Mouse (Mus musculus) kidney, adult 2 months (tissue): ENCODE results near the gene Rai14. TPM values are rescaled to one million over a fixed set of nuclear protein-coding genes. Genes with fewer than 3 reads are reported as not detected.
A peak's percentile ranks its signal among the peaks of the same experiment; 100 is the strongest.

Source experiments
- DNase-seq: peaks from one replicate; pipeline ENCODE4 v3.0.0; 2021
- H3K27ac ChIP-seq: fragments of 200-500 bp; 2 replicates; pipeline ENCODE4 v1.5.1; 2012; ENCODE audit warnings: low read depth, low read length, control low read depth, inconsistent platforms; ENCODE audit not compliant: insufficient read depth
- H3K27me3 ChIP-seq: fragments of 200-500 bp; replicated peaks from 2 replicates; pipeline ENCODE4 v1.6.1; 2012; ENCODE audit warnings: mild to moderate bottlenecking, moderate library complexity, low read length, inconsistent platforms; ENCODE audit not compliant: control insufficient read depth, insufficient read depth
- H3K36me3 ChIP-seq: fragments of 200-500 bp; 2 replicates; pipeline ENCODE4 v1.6.1; 2012; ENCODE audit warnings: mild to moderate bottlenecking, moderate library complexity, low read length, inconsistent platforms; ENCODE audit not compliant: control insufficient read depth, insufficient read depth
- H3K4me1 ChIP-seq: fragments of 200-500 bp; 2 replicates; pipeline ENCODE4 v1.6.1; 2011; ENCODE audit warnings: low read length; ENCODE audit not compliant: control insufficient read depth, insufficient read depth
- H3K4me3 ChIP-seq: fragments of 200-500 bp; 2 replicates; pipeline ENCODE4 v1.5.1; 2011; ENCODE audit warnings: mild to moderate bottlenecking, low read depth, low read length, control low read depth; ENCODE audit not compliant: insufficient read depth
- CTCF ChIP-seq: fragments of 200-500 bp; conservative IDR thresholded peaks from 2 replicates; pipeline ENCODE4 v1.5.1; 2011; ENCODE audit warnings: low read depth, mild to moderate bottlenecking, control low read depth, low read length, moderate library complexity, mixed read lengths; ENCODE audit not compliant: insufficient read depth, insufficient read length
- POLR2A ChIP-seq: fragments of 200-500 bp; IDR thresholded peaks from one replicate; pipeline ENCODE4 v1.6.1; 2011; ENCODE audit warnings: low read depth, low read length, control low read depth
- WGBS: fragments of 180-500 bp; shearing (Covaris S2); methylation state at CpG from one replicate; pipeline ENCODE4 v1.1.7; 2018; 5-methylcytosine and 5-hydroxymethylcytosine counted together
- polyA plus RNA-seq: library from polyadenylated mRNA; depleted of rRNA; stranded (reverse); fragments of >200 nt; gene quantifications from 2 replicates; pipeline ENCODE4 v1.2.3, GENCODE M21; 2012; rRNA removed

Gene Rai14
- polyA plus RNA-seq: 7.2 and 8.9 TPM in 2 replicates

DNA sequence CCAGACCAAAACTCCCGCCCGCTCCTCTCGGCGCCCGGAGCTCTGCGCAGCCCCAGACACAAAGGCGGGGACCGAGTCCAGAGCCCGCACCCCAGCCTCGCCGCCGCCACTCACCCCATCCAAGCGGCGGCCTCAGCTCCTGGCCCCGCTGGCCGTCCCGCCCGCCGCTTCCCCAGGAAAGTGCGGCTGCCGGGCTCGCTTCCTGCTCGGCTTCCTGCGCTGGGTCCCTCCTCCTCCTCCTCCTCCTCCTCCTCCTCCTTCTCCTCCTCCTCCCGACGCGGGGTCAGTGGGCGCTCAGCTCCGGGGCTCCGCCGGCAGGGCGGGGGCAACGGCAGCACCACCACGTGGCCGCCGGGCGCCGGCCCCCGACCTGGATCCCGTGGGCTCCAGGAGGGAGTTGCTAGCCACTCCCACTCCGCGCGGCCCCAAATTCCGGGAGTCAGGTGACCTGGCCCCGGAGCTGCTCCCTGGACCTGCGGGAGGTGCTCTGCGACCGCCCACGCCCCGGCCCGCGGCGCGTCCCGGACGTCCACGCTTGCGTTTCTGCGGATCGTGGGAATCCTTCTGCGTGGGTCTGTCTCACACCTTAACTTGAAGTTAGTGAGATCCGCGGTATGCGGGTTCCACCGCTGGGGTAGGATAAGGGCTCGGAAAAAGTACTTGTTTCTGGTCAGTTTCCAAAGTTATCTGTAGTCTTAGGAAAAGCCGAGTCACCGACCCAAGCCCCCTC is at the start of gene Rai14:
Gene Rai14, minus strand, starts transcription at position 216 of the 730 bp plus-strand sequence.
- under 1% methylated on average over 60 of the region's 68 CpGs for WGBS
- Histone ChIP-seq H3K4me3 (peak within 1 kb of the TSS; percentile 91), H3K36me3 (no peaks in the 10 kb centered on the region), H3K4me1 (0 out of 2 replicates have a peak, but pooled peaks cover 3% of the 10 kb centered on the region), H3K27ac (peak within 1 kb of the TSS; percentile 94), H3K27me3 (no peaks in the 10 kb centered on the region)
- TF ChIP-seq POLR2A (peak; percentile 23), CTCF (no peak)
- peak; percentile 95 for DNase-seq

DNA sequence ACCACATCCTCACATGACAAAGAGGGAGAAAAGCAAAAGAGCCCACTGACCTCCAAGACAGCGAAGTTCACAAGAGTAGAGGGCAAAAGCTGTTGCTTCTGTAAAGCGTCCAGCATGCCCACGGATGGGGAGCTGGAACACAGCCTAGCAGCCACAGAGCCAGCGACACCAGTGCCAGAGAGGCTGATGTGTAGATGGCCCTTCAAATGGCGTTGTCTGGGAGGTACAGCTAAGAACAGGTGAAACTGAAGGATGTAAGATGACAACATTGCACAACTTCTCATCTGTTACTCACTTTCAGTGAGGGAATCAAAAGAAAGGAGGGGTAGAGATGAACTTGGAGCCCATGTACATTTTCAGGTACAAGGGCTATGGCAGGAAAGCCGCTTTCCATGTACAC is 47.0 kb upstream of the Rai14 start:
- no peak overlapping the region for H3K4me3 ChIP-seq
- WGBS: 93% methylated on average over 6 of the region's 6 CpGs
- no peak for TF ChIP-seq POLR2A
- TF ChIP-seq CTCF: no peak
- no peak overlapping the region for H3K27ac ChIP-seq
- H3K4me1 ChIP-seq: no peaks in the 10 kb centered on the region
- H3K36me3 ChIP-seq: no peaks in the 10 kb centered on the region
- no peaks in the 10 kb centered on the region for H3K27me3 ChIP-seq
- DNase-seq: no peak

DNA sequence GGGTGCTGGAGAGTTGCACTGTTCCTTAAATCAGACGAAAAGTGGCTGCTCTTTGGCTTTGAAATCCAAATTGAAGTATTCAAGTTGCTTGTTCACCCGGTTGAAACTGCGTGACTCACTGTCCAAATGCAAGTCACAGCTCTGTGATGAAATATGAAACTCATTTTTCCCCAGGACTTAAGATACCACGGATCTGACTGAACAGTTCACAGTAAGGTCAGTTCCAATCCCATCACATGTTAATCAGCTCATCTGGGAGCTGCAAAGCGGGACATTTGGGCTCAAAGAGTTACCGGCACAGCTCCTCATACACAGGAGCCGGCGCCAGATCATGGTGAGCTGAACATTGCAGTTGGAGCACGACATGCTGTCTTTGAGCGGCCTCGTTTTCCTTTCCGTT is 45.6 kb upstream of the Rai14 start:
- 84% methylated on average over 12 of the region's 12 CpGs for WGBS
- no peaks in the 10 kb centered on the region for H3K36me3 ChIP-seq
- H3K27me3 ChIP-seq: no peaks in the 10 kb centered on the region
- TF ChIP-seq CTCF (no peak), POLR2A (no peak)
- H3K4me3 ChIP-seq: no peak overlapping the region
- no peak overlapping the region for H3K27ac ChIP-seq
- no peak for DNase-seq
- no peaks in the 10 kb centered on the region for H3K4me1 ChIP-seq

- no peaks in the 10 kb centered on the region for H3K36me3 ChIP-seq
- WGBS: 97% methylated on average over 4 of the region's 4 CpGs
- no peak for TF ChIP-seq CTCF
- TF ChIP-seq POLR2A: no peak
- no peak for DNase-seq
- H3K27me3 ChIP-seq: no peaks in the 10 kb centered on the region
- H3K27ac ChIP-seq: no peak overlapping the region
- H3K4me1 ChIP-seq: no peaks in the 10 kb centered on the region
- no peak overlapping the region for H3K4me3 ChIP-seq
Measured at GRCm38 (mm10) chr15:10759440-10759839, 45.0 kb upstream of the Rai14 start.

- Histone ChIP-seq H3K4me3 (no peak overlapping the region), H3K4me1 (no peaks in the 10 kb centered on the region), H3K27me3 (no peaks in the 10 kb centered on the region), H3K36me3 (no peaks in the 10 kb centered on the region), H3K27ac (no peak overlapping the region)
- no peak for TF ChIP-seq POLR2A
- DNase-seq: no peak
Measured at GRCm38 (mm10) chr15:10758808-10759207, 44.4 kb upstream of the Rai14 start.

GRCm38 (mm10) chr15:10751141-10751540 is 36.7 kb upstream of the Rai14 start:
- Histone ChIP-seq H3K4me1 (no peaks in the 10 kb centered on the region), H3K27me3 (no peaks in the 10 kb centered on the region), H3K36me3 (no peaks in the 10 kb centered on the region), H3K27ac (no peak overlapping the region), H3K4me3 (no peak overlapping the region)
- 82% methylated on average over 2 of the region's 2 CpGs for WGBS
- TF ChIP-seq POLR2A: no peak
- TF ChIP-seq CTCF: no peak
- no peak for DNase-seq

DNA sequence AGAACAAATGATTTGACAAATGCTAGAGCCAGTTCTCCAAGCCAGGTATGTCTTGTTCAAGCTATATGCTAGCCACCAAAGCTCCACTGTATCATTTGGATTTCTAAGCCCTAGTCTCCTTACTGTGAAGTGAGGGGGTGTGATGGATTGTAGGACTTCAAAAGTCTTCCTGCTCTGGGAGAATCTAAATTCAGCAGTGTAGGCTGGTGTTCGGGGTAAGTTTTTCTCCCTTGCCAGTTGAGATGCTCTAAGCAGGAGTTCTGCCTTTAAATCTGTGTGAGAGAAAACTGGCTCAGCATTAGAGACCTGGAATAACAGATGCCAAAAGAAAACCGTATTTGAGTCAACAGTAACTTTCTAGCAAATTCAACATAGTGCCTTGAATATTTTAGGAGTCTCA is 35.9 kb upstream of the Rai14 start:
- no peak for TF ChIP-seq CTCF
- no peak for TF ChIP-seq POLR2A
- Histone ChIP-seq H3K36me3 (no peaks in the 10 kb centered on the region), H3K4me1 (no peaks in the 10 kb centered on the region), H3K27me3 (no peaks in the 10 kb centered on the region), H3K4me3 (no peak overlapping the region), H3K27ac (no peak overlapping the region)
- WGBS: 79% methylated on average over 2 of the region's 2 CpGs
- no peak for DNase-seq

GRCm38 (mm10) chr15:10749678-10750077 is 35.3 kb upstream of the Rai14 start:
- Histone ChIP-seq H3K4me1 (no peaks in the 10 kb centered on the region), H3K4me3 (no peak overlapping the region), H3K36me3 (no peaks in the 10 kb centered on the region), H3K27ac (no peak overlapping the region), H3K27me3 (no peaks in the 10 kb centered on the region)
- TF ChIP-seq POLR2A (no peak), CTCF (no peak)
- DNase-seq: no peak
- 70% methylated on average over 4 of the region's 4 CpGs for WGBS
